In the genomic region with DNA sequence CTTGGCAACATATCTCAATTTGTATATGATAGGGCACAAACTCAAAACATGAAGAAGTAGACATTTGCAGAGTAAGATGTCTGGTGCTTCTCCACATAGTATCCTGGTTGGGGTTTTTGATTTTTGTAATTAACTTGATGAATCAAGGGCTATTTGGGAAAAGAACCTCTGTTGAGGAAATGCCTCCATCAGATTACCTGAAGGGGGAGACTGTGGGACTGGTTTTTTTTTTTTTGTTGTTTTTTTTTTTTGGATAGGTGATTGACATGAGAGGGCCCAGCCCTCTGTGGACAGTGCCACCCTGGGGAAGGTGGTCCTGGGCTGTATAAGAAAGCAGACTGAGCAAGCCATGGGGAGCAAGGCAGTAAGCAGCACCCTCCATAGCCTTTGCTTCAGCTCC, we compare ENCODE assay signal across 25 mouse cellular contexts. TPM values are rescaled to one million over a fixed set of nuclear protein-coding genes. Genes with fewer than 3 reads are reported as not detected.
"Had no signal": no experiment of that assay in that cellular context is flagged by ENCODE, and none has a peak within 500 bp of the region (broad histone marks: within the 10 kb centered on the region; RNA-seq: fewer than 3 reads in every experiment).

No protein-coding gene starts in this region.

- H3K27ac ChIP-seq: neural tube, embryonic 13.5 days; neural tube, embryonic 15.5 days; stomach, embryonic 15.5 days; stomach, postnatal 0 days had no signal

- H3K9ac ChIP-seq: neural tube, embryonic 13.5 days; neural tube, embryonic 15.5 days; stomach, embryonic 15.5 days had no signal

- H3K36me3 ChIP-seq: neural tube, embryonic 13.5 days; neural tube, embryonic 15.5 days; stomach, embryonic 15.5 days had no signal

- H3K9me3 ChIP-seq: neural tube, embryonic 13.5 days; neural tube, embryonic 15.5 days; stomach, embryonic 15.5 days had no signal

- H3K4me1 ChIP-seq: neural tube, embryonic 13.5 days; neural tube, embryonic 15.5 days; stomach, embryonic 15.5 days had no signal

- H3K4me3 ChIP-seq: neural tube, embryonic 13.5 days; neural tube, embryonic 15.5 days; stomach, embryonic 15.5 days had no signal

- H3K4me2 ChIP-seq: neural tube, embryonic 13.5 days; neural tube, embryonic 15.5 days; stomach, embryonic 15.5 days had no signal

- H3K27me3 ChIP-seq: neural tube, embryonic 13.5 days; neural tube, embryonic 15.5 days; stomach, embryonic 15.5 days had no signal

- DNase-seq: retina, postnatal 1 day; right cerebral cortex, adult 18-20 months; right cerebral cortex, postnatal 14 days; right cerebral cortex, postnatal 25 days; right cerebral cortex, postnatal 4 days; spleen, adult 18-20 months; thymus, adult 18-20 months; thymus, adult 2 months; thymus, postnatal 14 days; thymus, postnatal 25 days; thymus, postnatal 36 days; thymus, postnatal 4 days had no signal

RNA-seq across cellular contexts. Expression of gene Olfr287, which starts 1.5 kb away (rescaled TPM):
- total RNA-seq: neutrophil, adult 5-6 weeks had no signal
- polyA plus RNA-seq: spleen, adult 2 months; stomach, embryonic 14.5 days; stomach, embryonic 15.5 days; stomach, embryonic 16.5 days; stomach, postnatal 0 days; testis, adult 2 months; thymus, postnatal 0 days; urinary bladder, adult 2 months had no signal

RNA-seq across cellular contexts. Expression of gene Gm44579, which starts 1.6 kb away (rescaled TPM):
- total RNA-seq: neutrophil, adult 5-6 weeks had no signal
- polyA plus RNA-seq: neural tube, embryonic 13.5 days; neural tube, embryonic 14.5 days; small intestine, adult 2 months; spleen, adult 2 months; stomach, embryonic 14.5 days; stomach, embryonic 15.5 days; stomach, embryonic 16.5 days; stomach, postnatal 0 days; testis, adult 2 months; thymus, adult 2 months; thymus, postnatal 0 days; urinary bladder, adult 2 months had no signal

RNA-seq across cellular contexts. Expression of gene Olfr286, which starts 11.9 kb away (rescaled TPM):
- total RNA-seq: neutrophil, adult 5-6 weeks had no signal
- polyA plus RNA-seq: neural tube, embryonic 13.5 days; neural tube, embryonic 14.5 days; spleen, adult 2 months; stomach, embryonic 14.5 days; stomach, embryonic 15.5 days; stomach, embryonic 16.5 days; stomach, postnatal 0 days; testis, adult 2 months; thymus, postnatal 0 days; urinary bladder, adult 2 months had no signal

RNA-seq across cellular contexts. Expression of gene Olfr288, which starts 27.0 kb away (rescaled TPM):
- total RNA-seq: neutrophil, adult 5-6 weeks had no signal
- polyA plus RNA-seq: neural tube, embryonic 13.5 days; neural tube, embryonic 14.5 days; neural tube, embryonic 15.5 days; small intestine, adult 2 months; spleen, adult 2 months; stomach, embryonic 14.5 days; stomach, embryonic 15.5 days; stomach, embryonic 16.5 days; stomach, postnatal 0 days; testis, adult 2 months; thymus, adult 2 months; thymus, postnatal 0 days; urinary bladder, adult 2 months had no signal

RNA-seq across cellular contexts. Expression of gene H1fnt, which starts 34.7 kb away (rescaled TPM):
- total RNA-seq: neutrophil, adult 5-6 weeks had no signal
- polyA plus RNA-seq: neural tube, embryonic 13.5 days; neural tube, embryonic 14.5 days; neural tube, embryonic 15.5 days; small intestine, adult 2 months; spleen, adult 2 months; stomach, embryonic 14.5 days; stomach, embryonic 15.5 days; stomach, embryonic 16.5 days; stomach, postnatal 0 days; thymus, postnatal 0 days; urinary bladder, adult 2 months had no signal
